Mouse (Mus musculus): ENCODE data around the gene Arhgap24.

DNA sequence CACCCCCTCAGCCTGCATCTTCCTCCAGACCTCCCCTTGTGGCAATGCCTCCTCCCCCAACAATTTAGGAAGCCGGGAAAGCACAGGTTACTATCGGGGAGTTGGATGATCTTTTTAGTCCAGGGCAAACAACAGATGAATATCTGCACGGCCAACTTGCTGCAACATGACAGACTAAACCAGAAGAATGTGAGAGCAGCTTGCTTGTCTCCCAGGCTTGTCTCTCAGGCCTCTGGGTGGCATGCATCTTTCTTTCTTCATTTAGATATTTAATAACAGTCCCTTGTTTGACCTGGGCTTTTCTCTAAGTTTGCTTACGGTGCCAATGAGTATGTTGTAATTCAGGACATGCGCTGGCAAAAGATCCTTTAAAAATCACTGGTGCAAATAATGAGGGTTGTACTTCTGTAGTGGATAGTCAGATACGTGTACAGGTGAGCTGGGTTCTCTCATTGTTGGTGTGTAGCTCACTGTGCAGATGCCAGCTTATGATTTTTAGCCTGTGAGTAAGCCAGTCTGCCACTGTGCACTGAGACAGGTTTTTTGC is 101.7 kb downstream of the Arhgap24 start:
- TF ChIP-seq GABPA (IDR thresholded peaks at IDR 0.05; ENCODE audit: insufficient replicate concordance, low read depth, low read length), result no peak
- TF ChIP-seq MAX (IDR thresholded peaks at IDR 0.05; ENCODE audit: low read length), result no peak
- TF ChIP-seq CTCF (conservative IDR thresholded peaks at IDR 0.05 in 1 of 2, IDR thresholded peaks at IDR 0.05 in 1 of 2; ENCODE audit: low read depth in 2 of 2, low read length in 2 of 2), result no peak
- TF ChIP-seq CHD2 (IDR thresholded peaks at IDR 0.05; ENCODE audit: low read length), result no peak
- TF ChIP-seq POLR2A (IDR thresholded peaks at IDR 0.05; ENCODE audit: low read depth, low read length), result no peak
- no peak for TF ChIP-seq ZMIZ1 (IDR thresholded peaks at IDR 0.05; ENCODE audit: low read depth, low read length)
- no peak for TF ChIP-seq MXI1 (IDR thresholded peaks at IDR 0.05; ENCODE audit: low read depth, low read length)
- no peak for TF ChIP-seq EP300 (IDR thresholded peaks at IDR 0.05; ENCODE audit: low read length)
- TF ChIP-seq E2F4 (IDR thresholded peaks at IDR 0.05; ENCODE audit: insufficient replicate concordance, low read depth, low read length), result no peak
- TF ChIP-seq USF1 (IDR thresholded peaks at IDR 0.05; ENCODE audit: low read depth, low read length), result no peak
- TF ChIP-seq CHD1 (IDR thresholded peaks at IDR 0.05; ENCODE audit: low read depth, low read length), result no peak
- TF ChIP-seq KAT2A (IDR thresholded peaks at IDR 0.05; ENCODE audit: insufficient replicate concordance, low read length), result no peak
- TF ChIP-seq TBP (conservative IDR thresholded peaks at IDR 0.05; ENCODE audit: low read depth, low read length), result no peak
- no peak for TF ChIP-seq POLR2AphosphoS2 (IDR thresholded peaks at IDR 0.05; ENCODE audit: low read depth, low read length)
